Mouse (Mus musculus): ENCODE measurements at regions not wholly inside any gene's neighbourhood (a gene's known extent, or its start where the extent isn't known, plus 50 kb on each side); places are given as distances from the start of the nearest gene placed in this dataset.

- no peak for DNase-seq (ENCODE audit: low read depth)
These were observed 775.7 kb downstream of the Otol1 start for GRCm38 (mm10) chr3:70783142-70783541.

GRCm38 (mm10) chr3:70802230-70802629 is 794.8 kb downstream of the Otol1 start:
- no peak for DNase-seq (ENCODE audit: low read depth)

- no peak for DNase-seq (ENCODE audit: low read depth)
These were observed 796.0 kb downstream of the Otol1 start for GRCm38 (mm10) chr3:70803411-70803810.

GRCm38 (mm10) chr3:70803885-70804284 is 796.5 kb downstream of the Otol1 start:
- no peak for DNase-seq (ENCODE audit: low read depth)

GRCm38 (mm10) chr3:70807170-70807569 is 799.8 kb downstream of the Otol1 start:
- peak; percentile 5 for DNase-seq (ENCODE audit: low read depth)
